Mouse (Mus musculus): ENCODE data around the gene Map4k3.

DNA sequence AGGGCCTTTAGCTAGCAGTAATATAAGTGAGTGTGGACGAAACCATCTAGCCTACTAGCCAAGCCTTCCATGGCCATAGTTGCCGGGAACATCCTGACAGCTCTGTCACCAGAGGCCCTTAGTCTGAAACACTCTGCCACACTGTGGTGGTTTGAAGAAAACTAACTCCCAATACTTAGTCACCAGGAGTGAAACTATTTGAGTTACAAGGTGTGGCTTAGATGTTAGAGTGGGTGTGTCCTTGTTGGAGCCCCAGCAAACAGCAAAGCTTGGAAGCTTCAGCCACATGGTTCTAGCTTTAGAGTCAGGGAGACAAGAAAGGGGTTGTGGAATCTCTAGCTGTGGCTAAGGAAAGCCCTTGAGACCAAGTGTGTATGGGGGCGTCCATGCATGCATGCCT is 97.3 kb downstream of the Map4k3 start:
- TF ChIP-seq CTCF (IDR thresholded peaks at IDR 0.05; ENCODE audit: insufficient read depth, low read length) (no peak), POLR2A (IDR thresholded peaks at IDR 0.05; ENCODE audit: borderline replicate concordance, extremely low read depth, low read depth, low read length) (no peak)
